Mouse (Mus musculus) olfactory bulb, adult 2 months (tissue): Measurements from ENCODE around the gene Tlcd2. TPM values are rescaled to one million over a fixed set of nuclear protein-coding genes. Genes with fewer than 3 reads are reported as not detected.
A peak's percentile ranks its signal among the peaks of the same experiment; 100 is the strongest.
"Not testable (repeated sequence)": the region's sequence is repeated elsewhere in the genome, so short reads cannot be mapped to it uniquely, and the experiment has no call there.

Experiments used
- H3K27ac ChIP-seq: fragments of 200-500 bp; 2 replicates; pipeline ENCODE4 v1.5.1; 2012; ENCODE audit warnings: low read depth, low read length; ENCODE audit not compliant: insufficient read depth
- H3K4me1 ChIP-seq: fragments of 200-500 bp; 2 replicates; pipeline ENCODE4 v1.6.1; 2012; ENCODE audit warnings: low read length; ENCODE audit not compliant: control insufficient read depth, insufficient read depth
- H3K4me3 ChIP-seq: fragments of 200-500 bp; 2 replicates; pipeline ENCODE4 v1.5.1; 2012; ENCODE audit warnings: mild to moderate bottlenecking, low read depth, low read length, moderate library complexity; ENCODE audit not compliant: insufficient read depth
- CTCF ChIP-seq: fragments of 200-500 bp; IDR thresholded peaks from 2 replicates; pipeline ENCODE4 v1.5.1; 2012; ENCODE audit warnings: low read depth, mild to moderate bottlenecking, low read length, moderate library complexity; ENCODE audit not compliant: insufficient read depth
- POLR2A ChIP-seq: fragments of 200-500 bp; IDR thresholded peaks from 2 replicates; pipeline ENCODE4 v1.6.1; 2012; ENCODE audit warnings: mild to moderate bottlenecking, low read depth, low read length, moderate library complexity; ENCODE audit not compliant: insufficient read depth
- WGBS: fragments of 180-500 bp; shearing (Covaris S2); methylation state at CpG from one replicate; pipeline ENCODE4 v1.1.7; 2018; 5-methylcytosine and 5-hydroxymethylcytosine counted together
- polyA plus RNA-seq: library from polyadenylated mRNA; stranded (reverse); fragments of >200 nt; gene quantifications from 2 replicates; pipeline ENCODE4 v1.2.4, GENCODE M21; 2012; ENCODE audit warnings: low replicate concordance; ENCODE audit not compliant: missing spikeins, insufficient read depth, insufficient read length

The Tlcd2 gene
- polyA plus RNA-seq, 1 experiment, result not detected

GRCm38 (mm10) chr11:75455041-75455736, 6.3 kb upstream of the Tlcd2 start:
- Histone ChIP-seq H3K27ac (0 out of 2 replicates have a peak overlapping the region, but pooled peaks have one; percentile 3), H3K4me3 (peak overlapping the region; percentile 71), H3K4me1 (peaks cover 53% of the 10 kb centered on the region)
- 68% methylated on average over 10 of the region's 10 CpGs for WGBS
- TF ChIP-seq POLR2A (no peak), CTCF (no peak)

- 97% methylated on average over 2 of the region's 2 CpGs for WGBS
- H3K4me1 ChIP-seq, result peaks cover 47% of the 10 kb centered on the region
Measured at GRCm38 (mm10) chr11:75455971-75456370, 5.5 kb upstream of the Tlcd2 start.

DNA sequence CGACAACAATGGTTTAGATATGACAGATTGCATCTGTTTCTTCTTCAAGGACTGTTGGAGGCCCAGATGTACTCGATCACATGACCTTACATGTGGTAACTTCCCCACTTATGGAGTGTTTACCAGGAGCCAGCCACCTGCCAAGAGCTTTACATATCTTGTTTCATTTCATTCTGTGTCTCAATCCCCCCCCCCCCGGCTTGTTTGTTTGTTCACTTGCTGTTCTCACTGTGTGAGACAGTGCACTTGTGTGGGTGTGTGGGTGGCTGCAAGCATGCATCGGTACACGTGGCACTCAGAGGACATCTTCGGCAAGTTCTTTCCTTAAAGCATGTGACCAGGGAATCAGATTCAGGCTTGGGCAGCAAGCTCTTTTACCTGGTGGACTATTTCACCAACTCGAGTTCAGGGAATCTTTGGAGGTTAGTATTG, 5.1 kb upstream of the Tlcd2 start:
- Histone ChIP-seq H3K27ac (no peak overlapping the region), H3K4me1 (peaks cover 43% of the 10 kb centered on the region), H3K4me3 (no peak overlapping the region)
- TF ChIP-seq CTCF (no peak), POLR2A (no peak)
- 67% methylated on average over 7 of the region's 7 CpGs for WGBS

More at GRCm38 (mm10) chr11:75455971-75456370, 5.5 kb upstream of the Tlcd2 start:
- H3K4me3 ChIP-seq, H3K27ac ChIP-seq: not testable (repeated sequence)

DNA sequence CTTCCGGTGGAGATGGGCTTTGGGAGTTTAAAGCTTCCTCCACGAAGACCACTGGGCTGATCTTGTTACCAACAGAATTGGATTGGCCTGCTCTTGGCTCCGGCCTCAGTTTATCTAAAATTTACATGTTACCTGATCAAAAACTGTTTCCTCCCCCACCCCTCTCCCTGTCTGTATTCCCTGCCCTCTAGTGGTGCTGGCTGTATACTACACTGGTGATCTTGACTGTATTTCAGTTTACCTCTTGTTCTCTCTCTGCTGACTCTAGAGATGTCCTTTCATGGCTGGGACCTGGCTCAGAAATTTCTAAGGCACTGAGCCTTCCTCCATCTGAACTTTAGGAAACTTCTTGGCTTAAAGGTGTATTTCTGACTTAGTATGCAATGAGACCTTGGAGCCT, 3.3 kb upstream of the Tlcd2 start:
- 17% methylated on average over 3 of the region's 3 CpGs for WGBS
- no peak for TF ChIP-seq CTCF
- TF ChIP-seq POLR2A, result no peak
- H3K27ac ChIP-seq, result no peak overlapping the region
- H3K4me1 ChIP-seq, result peaks cover 37% of the 10 kb centered on the region
- H3K4me3 ChIP-seq, result no peak overlapping the region

DNA sequence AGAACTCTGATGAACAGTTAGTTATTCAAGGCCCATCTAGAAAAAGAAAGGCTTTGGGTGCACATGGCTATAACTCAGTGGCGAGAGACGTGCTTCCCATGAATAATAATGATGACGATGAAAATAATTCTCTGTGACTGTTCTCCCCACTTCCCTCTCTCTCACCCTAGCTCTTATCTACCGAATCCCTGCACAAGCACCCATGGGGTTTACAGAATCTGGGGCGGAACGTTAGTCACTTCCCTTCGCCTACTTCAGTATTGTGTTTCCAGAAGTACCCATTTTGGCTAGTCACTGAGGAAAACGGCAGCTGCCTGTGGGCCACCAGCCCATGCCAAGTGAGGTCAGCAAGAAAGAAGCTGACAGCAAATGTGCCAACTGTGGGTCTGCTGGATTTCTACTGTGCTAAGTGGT, 2.9 kb upstream of the Tlcd2 start:
- WGBS, result 51% methylated on average over 8 of the region's 8 CpGs
- TF ChIP-seq CTCF (no peak), POLR2A (no peak)
- H3K4me3 ChIP-seq, result no peak overlapping the region
- H3K4me1 ChIP-seq, result peaks cover 36% of the 10 kb centered on the region
- H3K27ac ChIP-seq, result no peak overlapping the region

GRCm38 (mm10) chr11:75459141-75459711, 2.3 kb upstream of the Tlcd2 start:
- Histone ChIP-seq H3K27ac (peak overlapping the region; percentile 66; the same call in 1 of the 2 replicates), H3K4me1 (peaks cover 33% of the 10 kb centered on the region), H3K4me3 (no peak overlapping the region)
- 39% methylated on average over 5 of the region's 5 CpGs for WGBS
- TF ChIP-seq POLR2A (no peak), CTCF (no peak)

GRCm38 (mm10) chr11:75459751-75460102, 1.8 kb upstream of the Tlcd2 start:
- H3K27ac ChIP-seq, result peak overlapping the region; percentile 66
- H3K4me3 ChIP-seq, result no peak overlapping the region
- WGBS, result 35% methylated on average over 5 of the region's 5 CpGs
- TF ChIP-seq CTCF, result no peak
- no peak for TF ChIP-seq POLR2A
- H3K4me1 ChIP-seq, result peaks cover 31% of the 10 kb centered on the region

- Histone ChIP-seq H3K4me1 (peaks cover 30% of the 10 kb centered on the region), H3K4me3 (peak overlapping the region; percentile 48), H3K27ac (peak overlapping the region; percentile 89)
- no peak for TF ChIP-seq POLR2A
- no peak for TF ChIP-seq CTCF
- 5% methylated on average over 19 of the region's 19 CpGs for WGBS
Measured at GRCm38 (mm10) chr11:75460103-75460843, 1.2 kb upstream of the Tlcd2 start.

GRCm38 (mm10) chr11:75461743-75462252, 283 bp downstream of the Tlcd2 start:
- H3K27ac ChIP-seq, result peak overlapping the region; percentile 73
- peaks cover 28% of the 10 kb centered on the region for H3K4me1 ChIP-seq
- H3K4me3 ChIP-seq, result peak overlapping the region; percentile 80
- TF ChIP-seq POLR2A (no peak), CTCF (no peak)
- WGBS, result under 1% methylated on average over 30 of the region's 30 CpGs
